Mouse (Mus musculus): Measurements from ENCODE around the gene Fmnl3.

Gene Fmnl3

GRCm38 (mm10) chr15:99342194-99342981 is 27.9 kb downstream of the Fmnl3 start:
- DNase-seq: no peak

DNA sequence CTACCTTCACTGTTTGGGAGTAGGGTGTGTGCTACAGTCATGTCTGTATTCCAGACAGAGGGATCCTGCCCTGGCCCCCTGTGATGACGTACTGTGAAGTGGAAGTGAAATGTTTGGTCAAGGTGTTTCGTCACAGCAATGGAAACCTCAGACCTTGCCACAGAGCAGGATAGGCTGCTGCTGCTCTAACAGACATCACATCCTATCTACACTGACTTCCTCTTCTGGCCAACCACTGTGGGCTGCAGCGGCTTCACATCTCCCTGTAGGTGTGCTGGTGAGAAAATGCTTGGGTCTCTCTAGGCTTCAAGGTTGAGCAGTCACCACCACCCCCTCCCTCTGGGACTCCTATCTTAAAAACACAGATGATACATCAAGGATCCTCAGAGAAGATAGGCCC is 29.2 kb downstream of the Fmnl3 start:
- DNase-seq: no peak

GRCm38 (mm10) chr15:99339669-99340068 is 30.6 kb downstream of the Fmnl3 start:
- DNase-seq: no peak

GRCm38 (mm10) chr15:99338916-99339315 is 31.4 kb downstream of the Fmnl3 start:
- DNase-seq: no peak

- DNase-seq: no peak
Measured at GRCm38 (mm10) chr15:99335801-99336320, 34.4 kb downstream of the Fmnl3 start.

DNA sequence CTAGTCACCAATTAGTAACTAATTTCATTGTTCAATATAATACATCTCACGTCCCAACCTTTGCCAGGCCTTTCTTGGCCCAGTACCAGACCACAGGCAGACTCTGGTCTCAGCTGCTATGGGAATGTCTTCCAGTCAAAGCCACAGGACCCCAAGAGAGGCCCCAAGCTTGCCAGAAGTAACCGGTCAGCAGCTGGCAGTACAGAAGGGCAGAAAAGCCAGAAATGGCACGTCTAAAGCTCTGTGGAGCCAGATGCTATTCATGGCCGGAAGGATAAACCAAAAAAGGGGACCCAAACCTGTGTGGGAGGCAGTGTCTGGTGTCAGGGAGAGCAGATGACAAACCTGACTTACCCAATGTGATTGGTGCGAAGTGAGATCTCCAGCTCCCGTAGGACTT is 35.8 kb downstream of the Fmnl3 start:
- no peak for DNase-seq

DNA sequence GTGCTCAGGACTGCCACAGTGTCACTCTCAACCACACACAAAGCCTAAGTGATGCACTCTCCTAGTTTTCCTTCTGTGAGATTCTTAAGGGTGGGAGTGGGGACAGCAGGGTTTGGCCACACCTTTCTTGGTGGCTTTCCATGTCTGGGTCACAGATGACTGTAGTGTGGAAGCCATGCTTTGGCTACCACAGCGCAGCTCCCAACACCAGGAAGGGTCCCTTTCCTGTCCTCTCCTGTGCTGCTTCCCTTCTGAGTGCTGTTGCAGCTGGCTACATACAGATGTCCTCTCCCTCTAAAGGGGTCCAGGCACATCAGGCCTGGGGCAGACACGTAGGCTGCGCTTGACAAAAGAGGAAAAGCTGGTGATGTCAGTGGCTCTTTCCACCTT is 36.6 kb downstream of the Fmnl3 start:
- DNase-seq: peak; percentile 45

- DNase-seq: peak; percentile 86
Measured at GRCm38 (mm10) chr15:99332921-99333675, 37.2 kb downstream of the Fmnl3 start.

- no peak for DNase-seq
Measured at GRCm38 (mm10) chr15:99332111-99332510, 38.2 kb downstream of the Fmnl3 start.

DNA sequence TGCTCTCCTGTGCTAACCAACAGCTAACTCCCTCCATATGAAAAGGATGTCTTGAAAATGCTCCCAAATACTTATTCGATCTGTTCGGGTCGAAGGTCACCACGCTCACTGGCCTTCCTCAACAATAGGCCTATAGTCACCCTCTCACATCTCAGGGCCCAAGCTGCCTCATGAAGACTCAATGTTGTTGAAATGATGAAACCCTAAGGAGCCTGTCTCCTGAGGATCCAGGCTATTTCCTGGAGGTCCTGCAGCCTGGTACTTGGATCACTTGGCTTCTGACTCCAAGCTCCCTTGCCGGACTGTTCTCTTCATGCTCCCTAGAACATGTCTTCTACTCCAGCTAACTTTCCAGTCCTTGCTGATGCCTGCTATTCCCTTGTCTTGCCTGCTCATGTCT is 38.9 kb downstream of the Fmnl3 start:
- no peak for DNase-seq

GRCm38 (mm10) chr15:99330324-99330723 is 40.0 kb downstream of the Fmnl3 start:
- no peak for DNase-seq

DNA sequence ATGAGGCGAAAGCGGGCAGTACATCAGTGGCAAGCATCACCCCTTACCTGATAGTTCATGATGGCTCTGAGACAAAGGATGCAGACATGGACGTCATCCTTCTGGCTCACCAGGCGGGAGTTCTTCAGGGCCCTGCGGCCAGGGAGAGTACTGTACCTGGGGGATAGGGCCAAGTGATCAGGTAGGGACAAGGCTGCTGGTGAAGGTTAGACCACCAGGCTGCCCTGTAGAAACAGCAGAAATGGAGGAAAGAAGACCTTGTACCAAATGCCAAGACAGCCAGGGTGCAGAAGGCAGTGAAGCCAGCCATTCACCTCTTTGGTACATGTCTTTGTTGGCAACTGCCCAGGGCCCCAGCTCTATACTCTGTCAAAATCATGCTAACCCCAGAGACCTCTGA is 42.3 kb downstream of the Fmnl3 start:
- no peak for DNase-seq

DNA sequence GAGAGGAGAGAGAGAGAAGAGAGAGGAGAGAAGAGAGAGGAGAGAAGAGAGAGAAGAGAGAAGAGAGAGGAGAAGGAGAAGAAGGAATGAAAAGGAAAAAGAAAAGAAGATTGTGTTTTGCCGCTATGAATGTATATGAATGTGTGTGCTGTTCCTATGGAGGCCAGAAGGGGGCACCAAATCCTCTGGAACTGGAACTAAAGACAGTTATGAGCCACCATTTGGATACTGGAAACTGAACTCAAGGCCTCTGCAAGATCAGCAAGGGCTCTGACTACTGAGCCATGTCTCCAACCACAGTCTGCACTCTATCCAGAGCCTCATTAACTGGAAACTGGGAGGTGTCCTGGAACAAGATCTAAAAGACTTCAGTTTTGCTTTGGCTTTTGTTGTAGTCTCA is 43.3 kb downstream of the Fmnl3 start:
- no peak for DNase-seq

- peak; percentile 64 for DNase-seq
Measured at GRCm38 (mm10) chr15:99326407-99326806, 43.9 kb downstream of the Fmnl3 start.

- peak; percentile 48 for DNase-seq
Measured at GRCm38 (mm10) chr15:99325598-99325997, 44.7 kb downstream of the Fmnl3 start.

DNA sequence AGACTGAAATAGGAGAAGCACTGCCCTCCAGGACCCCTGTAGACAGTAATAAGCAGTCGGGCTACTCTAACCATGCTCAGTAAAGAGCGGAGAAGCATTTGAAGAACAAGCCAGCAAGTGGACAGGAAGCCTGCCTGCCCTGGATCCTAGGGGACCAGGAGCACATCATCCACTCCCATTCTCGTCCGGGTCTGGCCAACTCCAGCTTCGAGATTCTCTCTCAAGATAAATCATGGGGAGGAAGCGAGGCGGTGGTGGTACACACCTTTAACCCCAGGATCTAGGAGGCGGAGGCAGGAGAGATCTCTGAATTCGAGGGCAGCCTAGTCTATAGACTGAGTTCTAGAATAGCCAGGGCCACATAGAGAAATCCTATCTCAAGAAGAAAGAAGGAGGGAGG is 46.1 kb downstream of the Fmnl3 start:
- DNase-seq: no peak

- no peak for DNase-seq
Measured at GRCm38 (mm10) chr15:99320978-99321377, 49.3 kb downstream of the Fmnl3 start.

DNA sequence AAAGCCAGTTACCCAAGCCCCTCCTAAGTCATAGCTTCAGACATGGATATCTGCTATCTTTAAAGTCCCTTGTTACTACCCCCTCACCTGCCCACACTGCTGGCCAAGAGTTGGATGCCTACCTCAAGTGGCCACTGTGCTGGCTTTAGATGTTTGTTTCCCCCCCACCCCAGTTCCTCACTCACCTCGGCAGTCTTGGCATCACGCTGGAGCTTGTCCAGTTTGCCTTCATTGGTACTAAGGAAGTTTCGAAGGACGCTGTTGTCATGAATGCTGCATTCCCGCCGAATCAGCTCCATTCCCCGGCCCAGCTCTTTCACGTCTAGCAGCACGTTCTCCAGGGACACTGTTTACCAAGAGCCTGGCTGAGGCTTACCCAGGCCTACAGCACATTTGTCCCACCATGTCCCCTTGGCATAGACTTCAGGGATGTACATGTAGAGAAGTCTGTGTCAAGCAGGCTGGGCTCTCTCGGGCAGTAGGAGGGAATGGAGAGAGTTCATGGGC is 50.1 kb downstream of the Fmnl3 start:
- no peak for DNase-seq

DNA sequence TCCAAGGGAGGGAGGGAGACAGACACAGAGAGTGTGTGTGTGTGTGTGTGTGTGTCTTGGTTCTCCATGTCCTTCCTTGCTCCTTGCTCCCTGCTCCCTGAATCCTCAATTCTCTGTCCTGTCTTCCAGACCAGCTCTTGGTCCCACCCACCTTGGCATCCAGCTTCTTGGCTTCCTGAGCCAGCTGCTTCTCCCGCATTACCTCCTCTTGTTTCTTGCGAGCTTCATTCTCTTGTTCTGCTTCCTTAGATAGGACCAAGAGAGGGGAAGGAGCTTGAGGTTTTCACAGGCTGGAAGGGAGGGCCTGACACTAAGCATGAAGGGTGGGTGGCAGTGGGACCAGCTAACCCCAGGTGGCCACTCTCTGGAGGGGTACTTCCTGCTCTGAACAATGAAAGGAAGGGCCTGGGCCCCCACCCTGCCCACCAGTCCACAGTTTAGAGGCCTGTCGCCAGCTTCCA is 50.8 kb downstream of the Fmnl3 start:
- DNase-seq: peak; percentile 44

GRCm38 (mm10) chr15:99318861-99319410 is 51.3 kb downstream of the Fmnl3 start:
- no peak for DNase-seq

GRCm38 (mm10) chr15:99318071-99318470 is 52.2 kb downstream of the Fmnl3 start:
- no peak for DNase-seq

- peak; percentile 80 for DNase-seq
Measured at GRCm38 (mm10) chr15:99317267-99317651, 53.0 kb downstream of the Fmnl3 start.
